Mouse (Mus musculus): ENCODE measurements around the gene 5031439G07Rik.

DNA sequence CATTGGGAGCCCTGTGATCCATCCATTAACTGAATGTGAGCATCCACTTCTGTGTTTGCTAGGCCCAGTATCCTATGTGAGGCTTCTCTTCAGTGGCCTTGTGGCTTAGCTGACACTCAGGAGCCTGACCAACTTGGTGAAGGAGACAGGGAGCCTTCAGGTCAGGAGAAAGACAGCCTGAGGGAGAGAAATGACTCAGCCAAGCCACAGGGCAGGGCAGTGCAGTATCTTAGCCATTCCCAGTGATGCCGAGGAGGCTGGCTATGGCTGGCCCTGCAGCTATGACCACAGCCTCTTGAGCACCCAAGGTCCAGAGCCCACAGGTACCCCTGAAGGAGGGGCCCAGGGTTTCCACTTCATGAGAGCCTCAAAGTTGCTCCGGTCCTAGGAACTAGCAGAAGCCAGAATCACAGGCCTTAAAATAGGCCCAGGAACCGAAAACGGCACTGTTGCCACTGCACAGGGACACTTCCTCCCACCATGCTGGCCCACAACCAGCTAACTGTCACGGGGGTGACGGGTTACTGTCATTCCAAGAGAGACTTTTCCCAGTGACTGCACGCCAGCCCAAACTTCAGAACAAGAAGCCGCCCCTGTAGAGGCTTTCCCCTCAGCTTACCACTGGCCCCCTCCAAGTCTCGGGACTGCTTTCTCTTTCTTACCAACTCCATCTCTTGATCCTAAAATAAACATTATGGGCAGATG, 6.6 kb downstream of the 5031439G07Rik start:
- no peak for TF ChIP-seq CTCF (IDR thresholded peaks at IDR 0.05; ENCODE audit: low read depth, low read length)
- TF ChIP-seq EP300 (IDR thresholded peaks at IDR 0.05; ENCODE audit: insufficient read depth, low read depth, low read length): no peak

Data from ES-Bruce4 (cell line).